Mouse (Mus musculus) left cerebral cortex, adult 8-10 months (tissue): ENCODE measurements around the gene Phxr2. TPM values are rescaled to one million over a fixed set of nuclear protein-coding genes. Genes with fewer than 3 reads are reported as not detected.

Source experiments
- DNase-seq, 2 experiments: peaks; one replicate each; pipeline ENCODE4 v3.0.0; 2022; ENCODE audit warnings: low spot score in 2 of 2
- total RNA-seq, 4 experiments: library from RNA; stranded (reverse); gene quantifications; 2 replicates each; pipeline ENCODE4 v1.2.4; 2022

Phxr2 gene
- total RNA-seq, 4 experiments from 2014 or later = not detected

- DNase-seq = no peak
Observed at GRCm38 (mm10) chr10:99132595-99133272, 6.6 kb upstream of the Phxr2 start.

GRCm38 (mm10) chr10:99132189-99132588, 6.1 kb upstream of the Phxr2 start:
- DNase-seq = no peak

DNA sequence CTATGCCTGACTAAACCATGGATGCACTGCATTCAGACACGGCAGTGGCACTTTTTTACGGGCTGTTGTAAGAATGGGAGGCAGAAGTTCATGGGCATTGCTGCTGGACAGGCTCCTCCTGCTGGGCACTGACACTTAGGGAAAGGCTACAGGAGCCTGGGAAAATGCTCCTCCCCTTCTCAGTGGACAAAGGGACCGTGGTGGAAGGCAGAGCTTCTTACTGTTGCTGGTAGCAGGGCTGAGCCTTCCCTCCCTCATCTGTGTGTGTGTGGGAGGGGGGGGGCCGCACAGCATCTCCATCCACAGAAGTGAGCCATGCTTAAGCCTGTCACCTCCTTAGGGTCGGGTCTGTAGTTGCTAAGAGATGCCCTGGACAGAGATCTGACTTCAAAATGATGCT, 5.2 kb upstream of the Phxr2 start:
- no peak for DNase-seq

DNA sequence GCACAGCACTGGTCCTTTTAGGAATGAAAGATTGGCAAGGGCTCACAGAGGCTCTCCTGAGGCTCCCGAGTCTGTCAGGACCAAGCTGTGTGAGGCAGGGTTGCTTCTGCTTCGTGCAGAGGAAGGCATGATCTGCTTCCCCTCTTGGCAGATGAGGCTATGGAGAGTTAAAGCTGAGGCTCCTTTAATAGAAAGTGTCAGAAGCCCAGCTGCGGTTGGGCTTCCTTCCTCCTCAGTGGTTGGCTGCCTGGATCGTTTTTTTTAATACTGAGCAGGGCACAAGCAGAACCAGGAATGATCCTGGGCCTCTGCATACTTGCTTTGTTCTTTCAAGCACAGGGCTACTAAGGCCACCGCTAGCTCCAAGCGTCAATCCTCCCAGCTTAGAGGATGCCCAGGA, 4.5 kb upstream of the Phxr2 start:
- DNase-seq = no peak

- DNase-seq = no peak
Observed at GRCm38 (mm10) chr10:99127691-99128261, 1.7 kb upstream of the Phxr2 start.

- no peak for DNase-seq
Observed at GRCm38 (mm10) chr10:99126954-99127353, 829 bp upstream of the Phxr2 start.

GRCm38 (mm10) chr10:99119471-99119870, 6.7 kb downstream of the Phxr2 start:
- DNase-seq = no peak

GRCm38 (mm10) chr10:99118697-99119096, 7.4 kb downstream of the Phxr2 start:
- no peak for DNase-seq

- DNase-seq = no peak
Observed at GRCm38 (mm10) chr10:99117876-99118275, 8.2 kb downstream of the Phxr2 start.

- DNase-seq = no peak
Observed at GRCm38 (mm10) chr10:99116650-99117615, 9.2 kb downstream of the Phxr2 start.

DNA sequence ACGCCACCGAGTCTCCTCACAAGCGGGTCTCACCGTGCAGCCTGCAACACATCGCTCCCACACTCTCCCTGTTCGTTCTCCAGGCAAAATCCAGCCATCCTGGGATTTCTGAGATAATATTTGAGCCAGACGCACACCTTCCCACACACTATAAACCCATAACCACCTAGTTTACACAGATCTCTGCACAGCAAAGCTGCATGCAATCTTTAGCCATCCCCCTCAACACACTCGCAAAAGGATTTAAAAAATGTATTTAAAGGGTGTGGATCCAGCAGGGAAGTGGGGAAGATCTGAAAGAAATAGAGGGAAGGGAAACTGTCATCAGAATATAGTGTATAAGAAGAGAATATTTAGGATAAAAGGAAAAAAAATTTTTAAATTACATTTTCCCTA, 9.9 kb downstream of the Phxr2 start:
- DNase-seq = no peak

GRCm38 (mm10) chr10:99115471-99116236, 10.5 kb downstream of the Phxr2 start:
- no peak for DNase-seq

- no peak for DNase-seq
Observed at GRCm38 (mm10) chr10:99114295-99114694, 11.8 kb downstream of the Phxr2 start.

GRCm38 (mm10) chr10:99113533-99113932, 12.6 kb downstream of the Phxr2 start:
- DNase-seq = no peak

DNA sequence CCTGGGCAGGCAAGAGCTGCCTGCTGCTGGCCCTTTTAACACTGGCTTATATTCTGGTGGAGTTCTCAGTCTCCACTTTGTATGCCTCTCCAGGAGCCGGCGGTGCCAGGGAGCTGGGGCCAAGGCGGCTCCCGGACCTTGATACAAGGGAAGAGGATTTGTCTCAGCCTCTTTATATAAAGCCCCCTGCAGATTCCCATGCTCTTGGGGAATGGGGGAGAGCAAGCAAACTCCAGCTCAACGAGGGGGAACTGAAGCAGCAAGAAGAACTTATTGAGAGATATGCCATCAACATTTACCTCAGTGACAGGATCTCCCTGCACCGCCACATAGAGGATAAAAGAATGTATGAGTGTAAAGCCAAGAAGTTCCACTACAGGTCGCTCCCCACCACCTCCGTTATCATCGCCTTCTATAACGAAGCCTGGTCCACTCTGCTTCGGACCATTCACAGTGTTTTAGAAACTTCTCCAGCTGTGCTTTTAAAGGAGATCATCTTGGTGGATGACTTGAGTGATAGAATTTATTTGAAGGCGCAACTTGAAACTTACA, 17.6 kb downstream of the Phxr2 start:
- no peak for DNase-seq

DNA sequence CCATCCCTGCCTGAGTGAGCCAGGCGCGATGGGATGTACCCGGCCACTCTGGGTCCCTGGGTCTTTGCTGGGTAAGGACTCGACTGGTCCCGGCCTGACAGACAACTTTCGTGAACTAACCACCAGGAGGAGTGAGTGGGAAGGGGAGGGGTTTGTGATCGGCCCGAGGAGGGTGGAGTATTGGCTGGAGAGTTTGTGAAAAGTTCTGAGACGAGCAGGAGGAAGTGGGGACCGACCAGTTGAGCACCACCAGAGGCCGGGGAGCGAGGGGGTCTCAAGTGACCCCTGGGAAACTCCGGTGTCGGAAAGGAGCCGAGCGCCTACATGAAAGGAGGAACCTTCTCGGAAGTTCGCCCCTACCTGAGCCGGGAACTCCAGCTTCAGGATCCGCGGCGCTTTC, 18.2 kb downstream of the Phxr2 start, which contains the start of gene Galnt4:
Gene Galnt4, plus strand, starts transcription at position 196 of the 400 bp plus-strand sequence.
- DNase-seq = peak in 1 of 2 experiments; percentile 38

DNA sequence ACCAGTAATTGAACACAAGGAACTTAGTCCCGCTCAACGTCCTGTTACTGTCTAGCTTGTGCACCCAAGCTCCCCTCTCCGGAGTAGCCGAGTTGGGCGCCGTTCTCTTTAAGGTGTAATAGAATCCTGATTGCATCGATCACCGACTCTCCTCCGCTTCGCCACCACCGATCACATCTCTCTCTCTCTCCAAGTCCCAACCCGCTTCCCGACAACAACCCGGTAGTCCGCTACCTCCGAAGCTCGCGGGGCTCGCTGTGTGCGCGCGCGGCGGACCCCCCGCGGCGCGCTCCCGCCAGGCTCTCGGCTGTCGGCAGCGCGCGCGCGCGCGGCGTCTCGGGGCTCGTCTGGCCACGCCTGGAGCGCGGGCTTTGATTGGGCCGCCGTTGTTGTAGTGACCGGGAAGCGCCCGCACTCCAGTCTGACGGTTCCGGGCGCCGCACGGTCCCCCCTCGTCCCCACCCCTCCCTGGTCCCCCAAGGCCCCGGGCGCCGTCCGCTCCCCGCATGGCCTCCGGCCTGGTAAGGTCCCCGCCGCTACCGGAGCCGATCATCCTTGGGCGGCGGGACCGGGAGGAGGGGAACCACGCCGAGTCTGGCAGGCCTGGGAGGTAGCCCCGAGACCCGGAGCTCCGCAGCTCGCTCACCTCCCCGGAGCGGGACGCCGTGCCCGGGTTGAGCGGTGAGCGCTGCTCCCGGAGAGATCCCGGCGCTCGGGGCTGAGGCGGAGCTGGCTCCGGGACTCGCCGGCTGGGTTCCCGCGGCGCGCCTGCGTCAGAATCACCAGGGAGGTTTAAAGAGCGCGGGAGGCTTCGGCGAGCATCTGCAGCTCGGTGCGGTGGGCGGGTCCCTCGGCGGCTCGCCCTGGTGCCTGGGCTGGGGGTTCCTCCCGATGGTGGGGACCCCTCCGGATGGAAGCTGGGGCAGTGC, 19.2 kb downstream of the Phxr2 start, which contains the start of gene Poc1b:
Gene Poc1b, plus strand, starts transcription at position 334 of the 929 bp plus-strand sequence.
- peak; percentile 53 to 69 for DNase-seq

- DNase-seq = no peak
Observed at GRCm38 (mm10) chr10:99106311-99106702, 19.8 kb downstream of the Phxr2 start.

DNA sequence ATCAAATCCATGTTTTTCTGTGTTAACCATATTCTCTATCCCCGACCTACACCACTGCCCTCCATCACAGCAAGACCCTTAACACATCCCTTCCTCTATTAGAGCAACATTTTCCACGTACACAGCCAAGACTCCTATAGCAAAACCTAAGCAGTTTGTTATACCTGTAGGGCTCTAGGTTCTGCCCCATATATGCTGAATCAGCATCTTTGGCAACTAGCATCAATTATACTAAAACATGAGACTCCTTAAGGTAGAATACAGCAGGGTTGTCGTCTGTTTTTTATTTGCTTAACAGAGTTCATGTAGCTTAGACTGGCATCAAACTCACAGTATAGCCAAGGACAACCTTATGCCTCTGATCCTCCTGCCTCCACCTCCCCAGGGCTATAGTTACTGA, 20.6 kb downstream of the Phxr2 start:
- no peak for DNase-seq

DNA sequence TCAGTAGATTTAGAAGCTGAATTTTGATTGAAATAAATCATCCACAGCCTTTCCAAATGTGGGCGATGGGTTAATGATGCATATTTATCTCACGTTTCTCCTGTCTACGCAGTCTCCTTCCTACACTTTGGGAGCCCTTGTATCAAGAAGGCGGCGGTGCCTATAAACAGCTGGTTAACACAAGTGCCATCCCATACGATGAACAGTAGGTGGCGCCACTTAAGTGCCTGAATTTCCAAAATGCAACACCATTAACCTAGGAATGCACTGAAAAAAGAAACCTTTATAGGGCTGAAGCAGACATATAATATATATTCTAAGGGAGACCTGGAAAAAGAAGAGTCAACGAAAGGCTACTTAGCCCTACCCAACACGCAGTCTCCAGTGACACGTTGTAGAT, 28.8 kb downstream of the Phxr2 start:
- no peak for DNase-seq
